Mouse (Mus musculus): ENCODE results near the gene Tenm4.

Gene Tenm4

GRCm38 (mm10) chr7:96720465-96720864, 549.4 kb downstream of the Tenm4 start:
- in situ Hi-C loops (cut with MboI, MseI): no loop called here

GRCm38 (mm10) chr7:96722796-96723195, 551.8 kb downstream of the Tenm4 start:
- in situ Hi-C loops (cut with MboI, MseI): no loop called here

- in situ Hi-C loops (cut with MboI, MseI): no loop called here
These were observed 554.6 kb downstream of the Tenm4 start for GRCm38 (mm10) chr7:96725603-96726002.

- in situ Hi-C loops (cut with MboI, MseI): no loop called here
These were observed 559.3 kb downstream of the Tenm4 start for GRCm38 (mm10) chr7:96730360-96730759.

GRCm38 (mm10) chr7:96731947-96732346, 560.9 kb downstream of the Tenm4 start:
- in situ Hi-C loops (cut with MboI, MseI): no loop called here

GRCm38 (mm10) chr7:96734315-96735058, 563.4 kb downstream of the Tenm4 start:
- in situ Hi-C loops (cut with MboI, MseI): no loop called here

GRCm38 (mm10) chr7:96740631-96741030, 569.6 kb downstream of the Tenm4 start:
- in situ Hi-C loops (cut with MboI, MseI): no loop called here

GRCm38 (mm10) chr7:96742221-96742620, 571.2 kb downstream of the Tenm4 start:
- in situ Hi-C loops (cut with MboI, MseI): no loop called here

GRCm38 (mm10) chr7:96745956-96746355, 574.9 kb downstream of the Tenm4 start:
- in situ Hi-C loops (cut with MboI, MseI): no loop called here

GRCm38 (mm10) chr7:96746706-96747105, 575.7 kb downstream of the Tenm4 start:
- in situ Hi-C loops (cut with MboI, MseI): no loop called here

- in situ Hi-C loops (cut with MboI, MseI): no loop called here
These were observed 577.5 kb downstream of the Tenm4 start for GRCm38 (mm10) chr7:96748538-96749045.

GRCm38 (mm10) chr7:96749753-96750152, 578.7 kb downstream of the Tenm4 start:
- in situ Hi-C loops (cut with MboI, MseI): no loop called here

- in situ Hi-C loops (cut with MboI, MseI): no loop called here
These were observed 580.2 kb downstream of the Tenm4 start for GRCm38 (mm10) chr7:96751236-96751635.

- in situ Hi-C loops (cut with MboI, MseI): no loop called here
These were observed 581.7 kb downstream of the Tenm4 start for GRCm38 (mm10) chr7:96752776-96753175.

GRCm38 (mm10) chr7:96753335-96754095, 582.5 kb downstream of the Tenm4 start:
- in situ Hi-C loops (cut with MboI, MseI): no loop called here

- in situ Hi-C loops (cut with MboI, MseI): no loop called here
These were observed 583.1 kb downstream of the Tenm4 start for GRCm38 (mm10) chr7:96754175-96754574.

GRCm38 (mm10) chr7:96755459-96756094, 584.5 kb downstream of the Tenm4 start:
- in situ Hi-C loops (cut with MboI, MseI): no loop called here

- in situ Hi-C loops (cut with MboI, MseI): no loop called here
These were observed 585.2 kb downstream of the Tenm4 start for GRCm38 (mm10) chr7:96756104-96756742.

- in situ Hi-C loops (cut with MboI, MseI): no loop called here
These were observed 586.0 kb downstream of the Tenm4 start for GRCm38 (mm10) chr7:96757067-96757466.

GRCm38 (mm10) chr7:96760208-96760607, 589.2 kb downstream of the Tenm4 start:
- in situ Hi-C loops (cut with MboI, MseI): loop anchor here (10.0 kb wide), 1 partner anchor 245 kb away; no protein-coding TSS in a partner anchor

- in situ Hi-C loops (cut with MboI, MseI): loop anchor here (10.0 kb wide), 1 partner anchor 246 kb away; no protein-coding TSS in a partner anchor
These were observed 590.1 kb downstream of the Tenm4 start for GRCm38 (mm10) chr7:96761151-96761550.

Data from T-helper 1 cell (primary cell).